Mouse (Mus musculus) CH12.LX (cell line): ENCODE data around the gene Sdcbp2. TPM values are rescaled to one million over a fixed set of nuclear protein-coding genes. Genes with fewer than 3 reads are reported as not detected.

Experiments
- DNase-seq: peaks from one replicate; pipeline ENCODE4 v3.0.0-alpha.2; 2013; ENCODE audit errors: extremely low read depth
- H3K27ac ChIP-seq: 2 replicates; pipeline ENCODE4 v1.5.1; 2012; ENCODE audit warnings: low read depth, mild to moderate bottlenecking, control low read depth, moderate library complexity; ENCODE audit not compliant: insufficient read depth
- H3K27me3 ChIP-seq: replicated peaks from 2 replicates; pipeline ENCODE3; 2012; ENCODE audit warnings: inconsistent platforms
- H3K36me3 ChIP-seq, 2 experiments: replicated peaks in 1 of 2; 2 replicates each; pipeline versions ENCODE3 to v1.6.1; 2012; ENCODE audit warnings: inconsistent platforms in 1 of 2, low read length in 1 of 2, mild to moderate bottlenecking in 1 of 2, mixed read lengths in 1 of 2, moderate library complexity in 1 of 2; ENCODE audit not compliant: control insufficient read depth in 1 of 2, insufficient read depth in 1 of 2
- H3K4me1 ChIP-seq, 2 experiments: 2 replicates each; pipeline ENCODE4 v1.6.1; 2012; ENCODE audit warnings: inconsistent platforms in 1 of 2, moderate library complexity in 1 of 2; ENCODE audit not compliant: insufficient read depth in 2 of 2, control insufficient read depth in 1 of 2
- H3K4me2 ChIP-seq: 2 replicates; pipeline ENCODE4 v1.6.1; 2012; ENCODE audit warnings: low read depth, mild to moderate bottlenecking, control low read depth; ENCODE audit not compliant: poor library complexity, insufficient read depth, severe bottlenecking
- H3K4me3 ChIP-seq, 3 experiments: fragments of 150-350 bp in 1 of 3; sonication (generic) in 1 of 3; replicated peaks in 1 of 3; 2 replicates each; pipeline versions ENCODE3 to v1.5.1; 2011 to 2012; ENCODE audit warnings: low read depth in 2 of 3, low read length in 2 of 3, mild to moderate bottlenecking in 2 of 3, moderate library complexity in 2 of 3, control low read depth in 1 of 3, improper control_type of control experiment in 1 of 3, inconsistent platforms in 1 of 3, mixed read lengths in 1 of 3; ENCODE audit not compliant: poor library complexity in 1 of 3
- H3K79me2 ChIP-seq: replicated peaks from 2 replicates; pipeline ENCODE4 v1.6.1; 2012; ENCODE audit warnings: mild to moderate bottlenecking, moderate library complexity; ENCODE audit not compliant: control insufficient read depth, poor library complexity, insufficient read depth, severe bottlenecking; ENCODE audit errors: extremely low read depth
- H3K9ac ChIP-seq: 2 replicates; pipeline ENCODE4 v1.6.1; 2012; ENCODE audit warnings: low read depth, mild to moderate bottlenecking, control low read depth, moderate library complexity; ENCODE audit not compliant: insufficient read depth
- H3K9me3 ChIP-seq: replicated peaks from 2 replicates; pipeline ENCODE3; 2012; ENCODE audit warnings: low read length, inconsistent platforms, mixed read lengths
- E2F4 ChIP-seq: IDR thresholded peaks from 2 replicates; pipeline ENCODE4 v1.6.1; 2011; ENCODE audit warnings: low read depth, low read length, improper control_type of control experiment; ENCODE audit not compliant: insufficient replicate concordance
- ELF1 ChIP-seq: IDR thresholded peaks from 2 replicates; pipeline ENCODE4 v1.6.1; 2014; ENCODE audit warnings: low read depth, mild to moderate bottlenecking, inconsistent platforms, low read length, improper control_type of control experiment
- ETS1 ChIP-seq: conservative IDR thresholded peaks from 2 replicates; pipeline ENCODE4 v1.6.1; 2012; ENCODE audit warnings: low read depth, mild to moderate bottlenecking, inconsistent platforms, low read length, improper control_type of control experiment, moderate library complexity
- GABPA ChIP-seq: IDR thresholded peaks from 2 replicates; pipeline ENCODE4 v1.6.1; 2012; ENCODE audit warnings: low read depth, low read length, improper control_type of control experiment, inconsistent platforms; ENCODE audit not compliant: insufficient replicate concordance
- JUND ChIP-seq: conservative IDR thresholded peaks from 2 replicates; pipeline ENCODE4 v1.6.1; 2011; ENCODE audit warnings: low read depth, low read length, improper control_type of control experiment
- KAT2A ChIP-seq: IDR thresholded peaks from 2 replicates; pipeline ENCODE4 v1.6.1; 2012; ENCODE audit warnings: low read length, improper control_type of control experiment, inconsistent platforms; ENCODE audit not compliant: insufficient replicate concordance
- MAZ ChIP-seq: IDR thresholded peaks from 2 replicates; pipeline ENCODE4 v1.6.1; 2012; ENCODE audit warnings: low read depth, mild to moderate bottlenecking, inconsistent platforms, low read length, improper control_type of control experiment, moderate library complexity
- MEF2A ChIP-seq: IDR thresholded peaks from 2 replicates; pipeline ENCODE4 v1.6.1; 2014; ENCODE audit warnings: low read depth, mild to moderate bottlenecking, inconsistent platforms, low read length, improper control_type of control experiment, borderline replicate concordance
- MXI1 ChIP-seq: IDR thresholded peaks from 2 replicates; pipeline ENCODE4 v1.6.1; 2011; ENCODE audit warnings: mild to moderate bottlenecking, low read depth, low read length, improper control_type of control experiment
- MYC ChIP-seq: IDR thresholded peaks from 2 replicates; pipeline ENCODE4 v1.6.1; 2011; ENCODE audit warnings: low read depth, mild to moderate bottlenecking, improper control_type of control experiment, low read length
- NELFE ChIP-seq: IDR thresholded peaks from 2 replicates; pipeline ENCODE4 v1.6.1; 2011; ENCODE audit warnings: low read depth, low read length, improper control_type of control experiment
- RAD21 ChIP-seq: IDR thresholded peaks from 2 replicates; pipeline ENCODE4 v1.6.1; 2011; ENCODE audit warnings: low read depth, mild to moderate bottlenecking, low read length, improper control_type of control experiment, moderate library complexity
- TBP ChIP-seq: conservative IDR thresholded peaks from 2 replicates; pipeline ENCODE4 v1.6.1; 2011; ENCODE audit warnings: low read depth, low read length, improper control_type of control experiment
- USF2 ChIP-seq: conservative IDR thresholded peaks from 2 replicates; pipeline ENCODE4 v1.6.1; 2011; ENCODE audit warnings: low read depth, low read length, improper control_type of control experiment
- dilution Hi-C: fragments of 300-500 bp; cut with MboI; formaldehyde crosslinking; loops from 2 replicates; pipeline ENCODE4 v1.14.3; 2020; ENCODE audit warnings: low sequenced_read_pairs; ENCODE audit not compliant: extremely low pct_unique_long_range_greater_than_20kb, extremely low pct_ligation_motif_present
- in situ Hi-C: fragments of 300-500 bp; cut with MboI; formaldehyde crosslinking; loops from 3 replicates; pipeline ENCODE4 v1.14.3; 2019; ENCODE audit warnings: low sequenced_read_pairs, low pct_ligation_motif_present, low pct_unique_long_range_greater_than_20kb, mixed read lengths
- polyA plus RNA-seq: library from polyadenylated mRNA; unstranded; fragments of >175 nt; gene quantifications from 2 replicates; pipeline ENCODE4 v1.2.1, GENCODE M21; 2012; ENCODE audit warnings: low read depth; ENCODE audit not compliant: insufficient read length
- total RNA-seq, 2 experiments: library from RNA; depleted of rRNA; stranded (reverse); fragments of 300-350 nt in 1 of 2; fragments of >200 nt in 1 of 2; gene quantifications; 2 replicates each; pipeline ENCODE4 v1.2.3; 2012 to 2014

Gene Sdcbp2
- total RNA-seq (2012; rRNA removed) (1.4 and 2.3 TPM in 2 replicates), total RNA-seq (2014; rRNA removed) (1.4 and 2.4 TPM in 2 replicates), polyA plus RNA-seq (0.93 and 1.1 TPM in 2 replicates)

DNA sequence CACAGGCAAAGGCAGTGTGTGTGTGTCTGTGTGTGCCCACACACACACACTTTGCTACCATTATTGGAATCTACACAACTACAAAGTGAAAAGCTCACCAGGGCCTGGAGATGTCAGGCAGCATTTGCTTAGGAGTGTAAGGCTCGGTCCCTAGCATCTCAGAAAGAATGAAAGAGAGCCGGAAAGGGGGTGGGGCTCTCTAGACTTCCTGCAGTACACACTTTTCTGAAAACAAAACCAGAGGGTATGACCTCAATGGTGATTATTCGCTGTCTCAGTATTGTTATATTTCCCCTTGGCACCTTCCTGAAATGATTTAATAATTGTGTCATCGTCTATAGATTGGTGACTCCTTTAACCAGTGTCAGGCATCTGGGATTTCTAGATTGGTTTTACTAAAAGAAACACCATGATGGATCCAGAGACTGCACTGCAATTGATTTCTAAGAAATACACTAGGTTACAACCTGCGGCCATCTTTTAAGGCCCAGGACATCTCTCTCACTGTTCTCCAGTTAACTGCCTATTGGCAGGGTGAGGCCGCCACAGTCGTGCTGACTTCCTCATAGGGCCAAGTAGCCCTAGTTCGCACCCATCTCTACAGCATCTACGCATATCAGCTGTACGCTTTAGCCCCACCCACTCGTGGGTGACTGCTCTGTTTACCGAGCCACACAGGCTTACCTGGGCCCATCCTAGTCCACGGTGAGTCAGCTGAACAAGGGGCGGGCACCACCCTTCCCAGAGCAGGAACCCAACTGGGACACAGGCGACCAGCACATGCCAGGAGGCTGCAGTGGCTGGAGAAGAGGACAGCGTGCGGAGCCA lies at the start of gene Sdcbp2:
Gene Sdcbp2 (plus strand): TSS at position 750 of the 828 bp plus-strand sequence.
- H3K79me2 ChIP-seq: no peaks in the 10 kb centered on the region
- no peak within 1 kb of the TSS for H3K27ac ChIP-seq
- dilution Hi-C loops (no loop called here), in situ Hi-C loops (no loop called here)
- no peak within 1 kb of the TSS for H3K4me2 ChIP-seq
- no peak within 1 kb of the TSS for H3K4me3 ChIP-seq
- no peaks in the 10 kb centered on the region for H3K9me3 ChIP-seq
- H3K36me3 ChIP-seq: peaks cover 0 to 23% of the 10 kb centered on the region in 2 experiments
- DNase-seq: no peak
- no peak within 1 kb of the TSS for H3K9ac ChIP-seq
- TF ChIP-seq KAT2A (no peak), TBP (no peak), MAZ (no peak), ETS1 (no peak), E2F4 (no peak), MEF2A (no peak), ELF1 (no peak), RAD21 (no peak), MYC (no peak), JUND (no peak), MXI1 (no peak)
- TF ChIP-seq, all 38 proteins: peak for 0
- H3K27me3 ChIP-seq: no peaks in the 10 kb centered on the region
- H3K4me1 ChIP-seq: peaks cover 18 to 29% of the 10 kb centered on the region in 2 experiments

DNA sequence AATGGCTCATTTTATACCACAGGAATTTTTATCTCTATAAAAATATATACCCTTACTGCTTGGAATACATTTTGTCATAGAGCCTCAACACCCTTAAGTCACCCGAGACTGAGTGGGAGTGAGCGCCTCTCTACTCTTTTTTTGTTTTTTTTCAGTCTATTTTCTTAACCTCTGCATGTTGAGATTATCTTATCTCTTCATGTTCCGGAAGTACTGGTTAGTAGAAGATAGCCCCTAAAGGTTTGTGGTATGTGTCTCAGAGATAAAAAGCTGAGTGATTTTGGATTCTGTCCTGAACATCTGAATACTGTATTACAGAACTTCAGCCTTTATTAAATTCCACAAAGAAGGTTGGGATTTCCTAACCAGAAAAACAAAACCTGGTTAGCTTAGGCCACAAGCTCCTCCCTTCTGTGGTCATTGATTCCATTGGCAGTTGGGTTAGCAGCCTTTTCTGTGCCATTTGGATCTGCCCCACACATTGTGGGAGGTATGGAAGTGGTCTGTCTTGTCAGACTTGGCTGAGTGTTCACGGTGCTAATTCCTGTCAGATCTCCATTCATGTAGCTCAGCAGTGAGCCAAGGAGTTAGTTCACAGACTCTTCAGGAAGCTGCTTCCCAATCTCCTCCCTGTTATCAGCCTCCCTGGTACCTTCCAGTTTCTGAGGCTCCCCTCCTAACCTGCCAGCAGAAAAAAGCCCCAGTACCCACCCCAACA lies 47.9 kb upstream of the Sdcbp2 start:
- H3K4me3 ChIP-seq: no peak overlapping the region
- H3K9ac ChIP-seq: no peak overlapping the region
- in situ Hi-C loops: no loop called here
- dilution Hi-C loops: no loop called here
- DNase-seq: no peak
- no peaks in the 10 kb centered on the region for H3K79me2 ChIP-seq
- peaks cover 5 to 35% of the 10 kb centered on the region in 2 experiments for H3K36me3 ChIP-seq
- no peak overlapping the region for H3K4me2 ChIP-seq
- TF ChIP-seq MEF2A (no peak), USF2 (no peak), GABPA (no peak), NELFE (no peak), ELF1 (no peak), MYC (no peak)
- H3K9me3 ChIP-seq: no peaks in the 10 kb centered on the region
- no peak overlapping the region for H3K27ac ChIP-seq
- H3K4me1 ChIP-seq: no peaks in the 10 kb centered on the region
- no peaks in the 10 kb centered on the region for H3K27me3 ChIP-seq
